Mouse (Mus musculus) small intestine, adult 2 months (tissue): ENCODE measurements around the gene Vps52.
A peak's percentile ranks its signal among the peaks of the same experiment; 100 is the strongest.
"Not testable (repeated sequence)": the region's sequence is repeated elsewhere in the genome, so short reads cannot be mapped to it uniquely, and the experiment has no call there.

Experiments
- CTCF ChIP-seq: fragments of 200-500 bp; IDR thresholded peaks from 2 replicates; pipeline ENCODE4 v1.5.1; 2012; ENCODE audit warnings: low read depth, mild to moderate bottlenecking, control low read depth, inconsistent platforms, low read length, moderate library complexity, mixed read lengths; ENCODE audit not compliant: insufficient replicate concordance, insufficient read length; ENCODE audit errors: extremely low read depth
- POLR2A ChIP-seq: fragments of 200-500 bp; IDR thresholded peaks from 2 replicates; pipeline ENCODE4 v1.6.1; 2012; ENCODE audit warnings: low read depth, mild to moderate bottlenecking, control low read depth, inconsistent platforms, low read length, moderate library complexity

GRCm38 (mm10) chr17:33982136-33982535 lies 26.5 kb downstream of the Vps52 start:
- peak; percentile 69; the same call in 1 of the 2 replicates for TF ChIP-seq CTCF
- not testable (repeated sequence) for TF ChIP-seq POLR2A
